Mouse (Mus musculus) heart, embryonic 11.5 days (tissue): ENCODE measurements around the gene 2510009E07Rik. TPM values are rescaled to one million over a fixed set of nuclear protein-coding genes. Genes with fewer than 3 reads are reported as not detected.

Source experiments
- ATAC-seq: fragments of 200-750 bp; cut with Nextera tagmentation; replicated peaks from 2 replicates; pipeline ENCODE4 v1.8.0; 2017; ENCODE audit warnings: moderate library complexity; ENCODE audit not compliant: insufficient number of reproducible peaks, low FRiP score, low TSS enrichment
- H3K27ac ChIP-seq: fragments of 300-500 bp; sonication (generic); 2 replicates; pipeline ENCODE4 v1.5.1; 2014; ENCODE audit warnings: mild to moderate bottlenecking, low read depth, low read length
- H3K27me3 ChIP-seq: fragments of 300-500 bp; sonication (generic); 2 replicates; pipeline ENCODE4 v1.6.1; 2014; ENCODE audit warnings: mild to moderate bottlenecking, low read length, mixed read lengths; ENCODE audit not compliant: control insufficient read depth, insufficient read depth
- H3K36me3 ChIP-seq: fragments of 300-500 bp; sonication (generic); 2 replicates; pipeline ENCODE4 v1.6.1; 2014; ENCODE audit warnings: mild to moderate bottlenecking, low read length, moderate library complexity, mixed read lengths; ENCODE audit not compliant: control insufficient read depth, insufficient read depth
- H3K4me1 ChIP-seq: fragments of 300-500 bp; sonication (generic); 2 replicates; pipeline ENCODE4 v1.6.1; 2014; ENCODE audit warnings: low read length; ENCODE audit not compliant: control insufficient read depth, insufficient read depth
- H3K4me2 ChIP-seq: fragments of 300-500 bp; sonication (generic); 2 replicates; pipeline ENCODE4 v1.6.1; 2014; ENCODE audit warnings: mild to moderate bottlenecking, moderate library complexity
- H3K4me3 ChIP-seq: fragments of 300-500 bp; sonication (generic); 2 replicates; pipeline ENCODE4 v1.5.1; 2014; ENCODE audit warnings: low read depth, low read length
- H3K9ac ChIP-seq: fragments of 300-500 bp; sonication (generic); 2 replicates; pipeline ENCODE4 v1.6.1; 2014; ENCODE audit warnings: mild to moderate bottlenecking, low read depth, low read length, moderate library complexity
- H3K9me3 ChIP-seq: fragments of 300-500 bp; sonication (generic); replicated peaks from 2 replicates; pipeline ENCODE4 v1.6.1; 2016; ENCODE audit warnings: low read length; ENCODE audit not compliant: control insufficient read depth
- WGBS: fragments of 180-500 bp; shearing (Covaris S2); extraction: QIAGEN DNeasy Blood & Tissue Kit; methylation state at CpG from one replicate; pipeline ENCODE4 v1.1.7; 2014; ENCODE audit not compliant: insufficient replicate concordance; 5-methylcytosine and 5-hydroxymethylcytosine counted together
- polyA plus RNA-seq: library from polyadenylated mRNA; unstranded; fragments of >200 nt; fragmentation: Nextera tagmentation; extraction: Ambion mirVana; gene quantifications from 2 replicates; pipeline ENCODE4 v1.2.1, GENCODE M21; 2014

2510009E07Rik gene
- polyA plus RNA-seq, 1 experiment from 2014 or later = 15.7 TPM

- H3K9me3 ChIP-seq = no peaks in the 10 kb centered on the region
- WGBS = 66% methylated on average over 4 of the region's 4 CpGs
- no peak overlapping the region for H3K27ac ChIP-seq
- H3K4me1 ChIP-seq = peaks cover 24% of the 10 kb centered on the region
- no peaks in the 10 kb centered on the region; the same call in 1 of the 2 replicates for H3K36me3 ChIP-seq
- H3K27me3 ChIP-seq = no peaks in the 10 kb centered on the region
- ATAC-seq = no peak
- no peak overlapping the region for H3K4me2 ChIP-seq
- no peak overlapping the region for H3K9ac ChIP-seq
- no peak overlapping the region for H3K4me3 ChIP-seq
Observed at GRCm38 (mm10) chr16:21648800-21649199, 45.7 kb downstream of the 2510009E07Rik start.

- H3K4me2 ChIP-seq = no peak overlapping the region
- no peaks in the 10 kb centered on the region; the same call in 1 of the 2 replicates for H3K36me3 ChIP-seq
- no peaks in the 10 kb centered on the region for H3K9me3 ChIP-seq
- ATAC-seq = no peak
- H3K9ac ChIP-seq = no peak overlapping the region
- peak overlapping the region; percentile 10; the same call in 1 of the 2 replicates for H3K27ac ChIP-seq
- H3K4me3 ChIP-seq = no peak overlapping the region
- peaks cover 31% of the 10 kb centered on the region for H3K4me1 ChIP-seq
- no peaks in the 10 kb centered on the region for H3K27me3 ChIP-seq
- 71% methylated on average over 3 of the region's 3 CpGs for WGBS
Observed at GRCm38 (mm10) chr16:21646496-21646895, 48.0 kb downstream of the 2510009E07Rik start.

- no peak overlapping the region for H3K27ac ChIP-seq
- no peak overlapping the region for H3K9ac ChIP-seq
- no peaks in the 10 kb centered on the region for H3K9me3 ChIP-seq
- H3K36me3 ChIP-seq = no peaks in the 10 kb centered on the region; the same call in 1 of the 2 replicates
- no peaks in the 10 kb centered on the region for H3K27me3 ChIP-seq
- no peak overlapping the region for H3K4me3 ChIP-seq
- no peak overlapping the region for H3K4me2 ChIP-seq
- peaks cover 32% of the 10 kb centered on the region for H3K4me1 ChIP-seq
- WGBS = 78% methylated on average over 3 of the region's 3 CpGs
- ATAC-seq = no peak
Observed at GRCm38 (mm10) chr16:21645915-21646314, 48.5 kb downstream of the 2510009E07Rik start.

- 0 out of 2 replicates have a peak overlapping the region, but pooled peaks have one; percentile 40 for H3K9ac ChIP-seq
- WGBS = 73% methylated on average over 3 of the region's 3 CpGs
Observed at GRCm38 (mm10) chr16:21644574-21644973, 49.9 kb downstream of the 2510009E07Rik start.

GRCm38 (mm10) chr16:21644066-21644561, 50.4 kb downstream of the 2510009E07Rik start:
- Histone ChIP-seq H3K4me3 (no peak overlapping the region), H3K27me3 (no peaks in the 10 kb centered on the region), H3K27ac (peak overlapping the region; percentile 68; the same call in 1 of the 2 replicates), H3K4me1 (peaks cover 32% of the 10 kb centered on the region), H3K9me3 (no peaks in the 10 kb centered on the region), H3K4me2 (no peak overlapping the region), H3K36me3 (no peaks in the 10 kb centered on the region; the same call in 1 of the 2 replicates), H3K9ac (0 out of 2 replicates have a peak overlapping the region, but pooled peaks have one; percentile 40)
- ATAC-seq = no peak; the same call in 1 of the 2 replicates
- WGBS = 33% methylated on average over 17 of the region's 17 CpGs

More at GRCm38 (mm10) chr16:21644574-21644973, 49.9 kb downstream of the 2510009E07Rik start:
- no peaks in the 10 kb centered on the region for H3K9me3 ChIP-seq
- no peak overlapping the region for H3K27ac ChIP-seq
- no peak for ATAC-seq
- no peak overlapping the region for H3K4me2 ChIP-seq
- no peak overlapping the region for H3K4me3 ChIP-seq
- H3K36me3 ChIP-seq = no peaks in the 10 kb centered on the region; the same call in 1 of the 2 replicates
- no peaks in the 10 kb centered on the region for H3K27me3 ChIP-seq
- peaks cover 32% of the 10 kb centered on the region for H3K4me1 ChIP-seq

- H3K9me3 ChIP-seq = no peaks in the 10 kb centered on the region
- peak overlapping the region; percentile 68; the same call in 1 of the 2 replicates for H3K27ac ChIP-seq
- H3K36me3 ChIP-seq = no peaks in the 10 kb centered on the region
- H3K4me2 ChIP-seq = no peak overlapping the region
- no peak for ATAC-seq
- no peak overlapping the region for H3K9ac ChIP-seq
- H3K4me3 ChIP-seq = no peak overlapping the region
- WGBS = 72% methylated on average over 2 of the region's 2 CpGs
- H3K27me3 ChIP-seq = no peaks in the 10 kb centered on the region
- peaks cover 32% of the 10 kb centered on the region for H3K4me1 ChIP-seq
Observed at GRCm38 (mm10) chr16:21643621-21644041, 50.8 kb downstream of the 2510009E07Rik start.

- no peaks in the 10 kb centered on the region for H3K36me3 ChIP-seq
- no peaks in the 10 kb centered on the region for H3K9me3 ChIP-seq
- 77% methylated on average over 5 of the region's 5 CpGs for whole genome bisulfite sequencing
- H3K4me1 ChIP-seq = peaks cover 32% of the 10 kb centered on the region
- ATAC-seq = no peak
- H3K27ac ChIP-seq = no peak overlapping the region
- no peak overlapping the region for H3K4me2 ChIP-seq
- no peak overlapping the region for H3K9ac ChIP-seq
- H3K4me3 ChIP-seq = no peak overlapping the region
- H3K27me3 ChIP-seq = no peaks in the 10 kb centered on the region
Observed at GRCm38 (mm10) chr16:21642906-21643305, 51.6 kb downstream of the 2510009E07Rik start.

GRCm38 (mm10) chr16:21641944-21642343, 52.5 kb downstream of the 2510009E07Rik start:
- Histone ChIP-seq H3K27ac (peak overlapping the region; percentile 8; the same call in 1 of the 2 replicates), H3K9ac (no peak overlapping the region), H3K4me1 (peaks cover 32% of the 10 kb centered on the region), H3K4me3 (no peak overlapping the region), H3K36me3 (no peaks in the 10 kb centered on the region), H3K4me2 (no peak overlapping the region), H3K9me3 (no peaks in the 10 kb centered on the region), H3K27me3 (no peaks in the 10 kb centered on the region)
- 41% methylated on average over 3 of the region's 3 CpGs for WGBS
- no peak for ATAC-seq
